Mouse (Mus musculus) forebrain, postnatal 0 days (tissue): ENCODE data around the gene Phc3. TPM values are rescaled to one million over a fixed set of nuclear protein-coding genes. Genes with fewer than 3 reads are reported as not detected.

Source experiments
- ATAC-seq: fragments of 200-750 bp; cut with Nextera tagmentation; 2 replicates; pipeline ENCODE4 v1.8.0; 2017; ENCODE audit warnings: mild to moderate bottlenecking, moderate library complexity
- DNase-seq: peaks from one replicate; pipeline ENCODE4 v3.0.0-alpha.2; 2015
- H3K27ac ChIP-seq: fragments of 300-500 bp; sonication (generic); 2 replicates; pipeline ENCODE4 v1.5.1; 2014; ENCODE audit warnings: low read depth, mild to moderate bottlenecking, antibody characterized with exemption, low read length, moderate library complexity, mixed read lengths
- H3K27me3 ChIP-seq: fragments of 300-500 bp; sonication (generic); 2 replicates; pipeline ENCODE4 v1.6.1; 2014; ENCODE audit warnings: mild to moderate bottlenecking, low read length, mixed read lengths; ENCODE audit not compliant: insufficient read depth
- H3K36me3 ChIP-seq: fragments of 300-500 bp; sonication (generic); 2 replicates; pipeline ENCODE4 v1.6.1; 2014; ENCODE audit warnings: mild to moderate bottlenecking, moderate library complexity; ENCODE audit not compliant: insufficient read depth
- H3K4me1 ChIP-seq: fragments of 300-500 bp; sonication (generic); 2 replicates; pipeline ENCODE4 v1.6.1; 2014; ENCODE audit warnings: antibody characterized with exemption; ENCODE audit not compliant: insufficient read depth
- H3K4me2 ChIP-seq: fragments of 300-500 bp; sonication (generic); 2 replicates; pipeline ENCODE4 v1.6.1; 2014; ENCODE audit warnings: low read depth, mild to moderate bottlenecking, moderate library complexity
- H3K4me3 ChIP-seq: fragments of 300-500 bp; sonication (generic); 2 replicates; pipeline ENCODE4 v1.5.1; 2014; ENCODE audit warnings: low read depth, low read length, mixed read lengths
- H3K9ac ChIP-seq: fragments of 300-500 bp; sonication (generic); 2 replicates; pipeline ENCODE4 v1.6.1; 2014; ENCODE audit warnings: mild to moderate bottlenecking
- H3K9me3 ChIP-seq: fragments of 300-500 bp; sonication (generic); 2 replicates; pipeline ENCODE4 v1.6.1; 2016; ENCODE audit warnings: low read length
- CTCF ChIP-seq: sonication (generic); IDR thresholded peaks from 2 replicates; pipeline ENCODE4 v1.5.1; 2016; ENCODE audit warnings: antibody characterized with exemption, control low read depth, low read depth
- WGBS: fragments of 180-500 bp; shearing (Covaris S2); extraction: QIAGEN DNeasy Blood & Tissue Kit; methylation state at CpG from one replicate; pipeline ENCODE4 v1.1.7; 2014; 5-methylcytosine and 5-hydroxymethylcytosine counted together
- polyA plus RNA-seq: library from polyadenylated mRNA; unstranded; fragments of >200 nt; fragmentation: Nextera tagmentation; extraction: Ambion mirVana; gene quantifications from 2 replicates; pipeline ENCODE4 v1.2.1, GENCODE M21; 2015
- total RNA-seq: library from RNA; depleted of rRNA; stranded (reverse); fragments of >200 nt; gene quantifications from 2 replicates; pipeline ENCODE4 v1.2.3, GENCODE M21; 2014

The Phc3 gene
- total and polyA plus RNA-seq, 2 experiments from 2014 or later = 6.0 to 26.2 TPM

DNA sequence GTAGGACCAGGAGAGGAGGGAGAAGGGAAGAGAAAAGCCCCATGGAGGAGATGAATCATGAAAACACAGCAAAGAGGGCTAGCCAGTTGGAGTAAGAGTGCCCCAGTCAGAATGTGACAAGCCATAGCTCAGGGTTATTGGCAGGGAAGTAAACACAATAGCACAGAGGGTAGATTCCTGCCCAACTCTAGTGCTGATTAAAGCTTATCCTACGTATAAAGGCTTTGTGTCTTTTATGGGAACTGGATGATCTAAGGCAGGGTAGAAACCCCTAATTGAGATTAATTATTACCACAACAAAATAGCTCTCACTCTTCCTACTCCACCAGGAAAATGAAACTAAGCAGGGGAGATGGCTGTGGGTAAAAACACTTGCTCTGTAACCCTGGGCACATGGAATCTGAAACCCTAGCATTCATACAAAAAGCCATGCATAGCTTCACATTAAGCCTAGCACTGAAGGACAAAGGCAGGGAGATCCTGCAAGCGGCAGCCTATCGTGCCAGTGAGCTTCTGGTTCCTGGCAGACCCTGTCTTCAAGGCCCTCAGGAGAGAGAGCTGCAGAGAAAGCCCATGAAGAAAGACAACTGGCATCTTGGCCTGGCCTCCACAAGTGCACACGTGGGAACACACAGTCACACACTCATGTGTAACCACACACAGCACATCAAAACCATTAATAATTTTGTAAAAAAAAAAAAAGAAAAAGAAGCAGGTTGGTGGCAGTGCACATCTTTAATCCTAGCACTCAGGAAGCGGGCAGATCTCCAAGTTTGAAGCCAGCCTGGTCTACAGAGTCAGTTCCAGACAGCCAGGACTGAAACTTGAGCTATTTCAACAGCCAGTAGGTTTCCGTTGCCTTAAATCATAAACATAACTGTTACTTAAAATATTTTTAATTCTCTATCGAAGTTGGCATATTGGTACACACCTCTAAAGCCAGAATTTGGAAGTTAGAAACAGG is 9.1 kb downstream of the Phc3 start:
- ATAC-seq = no peak; the same call in 1 of the 2 replicates
- Histone ChIP-seq H3K4me2 (no peak overlapping the region), H3K9me3 (no peaks in the 10 kb centered on the region), H3K27me3 (no peaks in the 10 kb centered on the region), H3K4me3 (no peak overlapping the region), H3K27ac (no peak overlapping the region), H3K36me3 (peaks cover 64% of the 10 kb centered on the region), H3K9ac (no peak overlapping the region), H3K4me1 (no peaks in the 10 kb centered on the region)
- DNase-seq = no peak
- TF ChIP-seq CTCF = no peak
- 54% methylated on average over 7 of the region's 7 CpGs for WGBS

DNA sequence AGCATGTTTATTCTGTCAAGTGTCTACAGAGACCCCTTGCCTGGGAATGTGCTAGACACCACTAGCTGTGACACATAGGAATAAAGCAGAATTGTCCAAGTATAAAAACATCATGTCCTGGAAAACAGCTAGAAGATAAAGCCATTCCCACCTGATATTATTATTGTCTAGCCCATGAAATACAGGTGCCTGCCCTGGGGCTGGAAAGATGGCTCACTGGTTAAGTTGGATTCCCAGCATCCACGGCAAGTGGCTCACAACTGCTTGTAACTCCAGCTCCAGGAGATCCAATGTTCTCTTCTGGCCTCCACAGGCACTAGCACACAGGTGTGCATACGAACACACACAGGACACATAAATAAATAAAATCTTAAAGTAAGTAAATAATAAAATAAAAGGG is 10.5 kb downstream of the Phc3 start:
- Histone ChIP-seq H3K4me3 (no peak overlapping the region), H3K36me3 (peaks cover 66% of the 10 kb centered on the region), H3K27ac (no peak overlapping the region), H3K9ac (no peak overlapping the region), H3K27me3 (no peaks in the 10 kb centered on the region), H3K9me3 (no peaks in the 10 kb centered on the region), H3K4me2 (no peak overlapping the region), H3K4me1 (no peaks in the 10 kb centered on the region)
- ATAC-seq = no peak
- TF ChIP-seq CTCF = no peak
- WGBS = 86% methylated on average over 2 of the region's 2 CpGs
- no peak for DNase-seq

GRCm38 (mm10) chr3:30956327-30956726 is 12.9 kb downstream of the Phc3 start:
- no peaks in the 10 kb centered on the region for H3K27me3 ChIP-seq
- H3K4me2 ChIP-seq = no peak overlapping the region
- no peak overlapping the region for H3K4me3 ChIP-seq
- WGBS = over 99% methylated on average over 6 of the region's 6 CpGs
- no peaks in the 10 kb centered on the region for H3K9me3 ChIP-seq
- TF ChIP-seq CTCF = no peak
- H3K36me3 ChIP-seq = peaks cover 67% of the 10 kb centered on the region
- no peak overlapping the region for H3K9ac ChIP-seq
- no peaks in the 10 kb centered on the region for H3K4me1 ChIP-seq
- ATAC-seq (no peak), DNase-seq (no peak)
- no peak overlapping the region for H3K27ac ChIP-seq

- Histone ChIP-seq H3K4me1 (no peaks in the 10 kb centered on the region), H3K4me3 (no peak overlapping the region), H3K4me2 (no peak overlapping the region), H3K9ac (no peak overlapping the region), H3K27ac (no peak overlapping the region), H3K9me3 (no peaks in the 10 kb centered on the region), H3K36me3 (peaks cover 56% of the 10 kb centered on the region), H3K27me3 (no peaks in the 10 kb centered on the region)
- no peak for TF ChIP-seq CTCF
- ATAC-seq = no peak
- WGBS = 86% methylated on average over 12 of the region's 12 CpGs
- no peak for DNase-seq
Observed at GRCm38 (mm10) chr3:30952273-30953070, 16.7 kb downstream of the Phc3 start.

GRCm38 (mm10) chr3:30951652-30952051 is 17.6 kb downstream of the Phc3 start:
- no peak overlapping the region for H3K4me2 ChIP-seq
- H3K4me3 ChIP-seq = no peak overlapping the region
- H3K9me3 ChIP-seq = no peaks in the 10 kb centered on the region
- no peak for TF ChIP-seq CTCF
- ATAC-seq (no peak), DNase-seq (no peak)
- no peak overlapping the region for H3K9ac ChIP-seq
- H3K27ac ChIP-seq = no peak overlapping the region
- 72% methylated on average over 3 of the region's 3 CpGs for WGBS
- no peaks in the 10 kb centered on the region for H3K27me3 ChIP-seq
- no peaks in the 10 kb centered on the region for H3K4me1 ChIP-seq
- H3K36me3 ChIP-seq = peaks cover 57% of the 10 kb centered on the region

GRCm38 (mm10) chr3:30934384-30934783 is 34.8 kb downstream of the Phc3 start:
- H3K4me2 ChIP-seq = no peak overlapping the region
- H3K27ac ChIP-seq = no peak overlapping the region
- ATAC-seq = no peak
- TF ChIP-seq CTCF = no peak
- H3K9me3 ChIP-seq = no peaks in the 10 kb centered on the region
- DNase-seq = no peak
- no peak overlapping the region for H3K4me3 ChIP-seq
- H3K27me3 ChIP-seq = no peaks in the 10 kb centered on the region
- H3K9ac ChIP-seq = no peak overlapping the region
- no peaks in the 10 kb centered on the region for H3K4me1 ChIP-seq
- H3K36me3 ChIP-seq = peaks cover 39% of the 10 kb centered on the region

- Histone ChIP-seq H3K36me3 (peaks cover 30% of the 10 kb centered on the region), H3K9me3 (no peaks in the 10 kb centered on the region), H3K27ac (no peak overlapping the region), H3K4me3 (no peak overlapping the region), H3K4me1 (no peaks in the 10 kb centered on the region), H3K4me2 (no peak overlapping the region), H3K27me3 (no peaks in the 10 kb centered on the region), H3K9ac (no peak overlapping the region)
- ATAC-seq = no peak
- no peak for TF ChIP-seq CTCF
- 42% methylated on average over 3 of the region's 3 CpGs for WGBS
- no peak for DNase-seq
Observed at GRCm38 (mm10) chr3:30929828-30930227, 39.4 kb downstream of the Phc3 start.
